Mouse (Mus musculus): ENCODE data around the gene Scamp4.

- TF ChIP-seq CTCF (conservative IDR thresholded peaks at IDR 0.05; ENCODE audit: low read length) (peak; percentile 87), POU5F1 (IDR thresholded peaks at IDR 0.05; ENCODE audit: borderline replicate concordance, low read length) (no peak), NANOG (IDR thresholded peaks at IDR 0.05; ENCODE audit: borderline replicate concordance, low read length) (no peak)
Measured at GRCm38 (mm10) chr10:80659213-80659612, 56.5 kb downstream of the Scamp4 start.

Measured in E14TG2a.4 (cell line).